Mouse (Mus musculus): ENCODE data around the gene Acp5. TPM values are rescaled to one million over a fixed set of nuclear protein-coding genes. Genes with fewer than 3 reads are reported as not detected.
"Not testable (repeated sequence)": the region's sequence is repeated elsewhere in the genome, so short reads cannot be mapped to it uniquely, and the experiment has no call there.

The Acp5 gene
- polyA plus RNA-seq, 1 experiment: 8.2 TPM

DNA sequence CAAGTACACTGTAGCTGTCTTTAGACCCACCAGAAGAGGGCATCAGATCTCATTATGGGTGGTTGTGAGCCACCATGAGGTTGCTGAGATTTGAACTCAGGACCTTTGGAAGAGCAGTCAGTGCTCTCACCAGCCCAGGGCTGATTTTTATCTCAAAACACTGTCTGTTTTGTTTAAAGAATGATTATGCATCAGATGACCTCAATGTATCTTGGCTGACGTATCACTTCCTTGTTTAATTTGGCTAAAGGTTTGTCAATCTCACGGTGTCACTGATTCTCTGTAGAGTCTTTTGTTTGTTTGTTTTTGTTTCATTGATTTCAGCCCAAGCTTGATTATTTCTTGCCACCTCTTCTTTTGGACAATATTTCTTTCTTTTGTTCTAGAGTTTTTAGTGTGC lies 15.4 kb upstream of the Acp5 start:
- no peak overlapping the region for H3K27ac ChIP-seq (ENCODE audit: control insufficient read depth, insufficient read depth, low read depth, low read length)
- TF ChIP-seq POLR2A (IDR thresholded peaks at IDR 0.05; ENCODE audit: control insufficient read depth, low read depth, low read length) (no peak), CTCF (IDR thresholded peaks at IDR 0.05; ENCODE audit: control insufficient read depth, insufficient read depth, insufficient replicate concordance, low read depth, low read length) (no peak)
- H3K27me3 ChIP-seq (ENCODE audit: control insufficient read depth, insufficient read depth, low read length): no peaks in the 10 kb centered on the region
- H3K4me1 ChIP-seq (ENCODE audit: control insufficient read depth, insufficient read depth, low read length): peaks cover 6% of the 10 kb centered on the region
- no peak overlapping the region for H3K4me3 ChIP-seq (ENCODE audit: control insufficient read depth, low read depth, low read length)
- no peaks in the 10 kb centered on the region for H3K36me3 ChIP-seq (ENCODE audit: control insufficient read depth, insufficient read depth, low read length)

DNA sequence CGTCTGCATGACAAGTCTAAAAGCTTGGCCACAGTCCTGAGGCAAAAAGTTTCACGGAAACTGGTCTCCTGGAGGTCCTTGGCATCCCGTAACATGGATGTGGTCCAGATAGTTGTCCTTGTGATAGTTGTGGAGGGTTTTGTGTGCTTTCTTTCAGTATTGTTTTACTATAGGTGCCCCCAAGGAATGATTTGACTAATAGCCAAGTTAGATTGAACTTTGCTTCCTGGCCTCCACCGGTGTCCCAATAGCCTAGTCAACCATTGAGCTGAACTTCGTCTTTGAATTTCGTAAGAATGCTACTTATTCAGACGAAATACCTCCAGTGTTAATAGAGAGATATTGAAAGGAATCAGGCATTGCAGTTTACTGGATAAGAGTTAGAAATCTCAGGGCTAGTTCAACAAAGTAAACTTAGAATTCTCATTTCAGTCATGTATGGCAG lies 14.8 kb upstream of the Acp5 start:
- H3K36me3 ChIP-seq (ENCODE audit: control insufficient read depth, insufficient read depth, low read length); H3K27me3 ChIP-seq (ENCODE audit: control insufficient read depth, insufficient read depth, low read length); H3K27ac ChIP-seq (ENCODE audit: control insufficient read depth, insufficient read depth, low read depth, low read length); H3K4me3 ChIP-seq (ENCODE audit: control insufficient read depth, low read depth, low read length); H3K4me1 ChIP-seq (ENCODE audit: control insufficient read depth, insufficient read depth, low read length): not testable (repeated sequence)

DNA sequence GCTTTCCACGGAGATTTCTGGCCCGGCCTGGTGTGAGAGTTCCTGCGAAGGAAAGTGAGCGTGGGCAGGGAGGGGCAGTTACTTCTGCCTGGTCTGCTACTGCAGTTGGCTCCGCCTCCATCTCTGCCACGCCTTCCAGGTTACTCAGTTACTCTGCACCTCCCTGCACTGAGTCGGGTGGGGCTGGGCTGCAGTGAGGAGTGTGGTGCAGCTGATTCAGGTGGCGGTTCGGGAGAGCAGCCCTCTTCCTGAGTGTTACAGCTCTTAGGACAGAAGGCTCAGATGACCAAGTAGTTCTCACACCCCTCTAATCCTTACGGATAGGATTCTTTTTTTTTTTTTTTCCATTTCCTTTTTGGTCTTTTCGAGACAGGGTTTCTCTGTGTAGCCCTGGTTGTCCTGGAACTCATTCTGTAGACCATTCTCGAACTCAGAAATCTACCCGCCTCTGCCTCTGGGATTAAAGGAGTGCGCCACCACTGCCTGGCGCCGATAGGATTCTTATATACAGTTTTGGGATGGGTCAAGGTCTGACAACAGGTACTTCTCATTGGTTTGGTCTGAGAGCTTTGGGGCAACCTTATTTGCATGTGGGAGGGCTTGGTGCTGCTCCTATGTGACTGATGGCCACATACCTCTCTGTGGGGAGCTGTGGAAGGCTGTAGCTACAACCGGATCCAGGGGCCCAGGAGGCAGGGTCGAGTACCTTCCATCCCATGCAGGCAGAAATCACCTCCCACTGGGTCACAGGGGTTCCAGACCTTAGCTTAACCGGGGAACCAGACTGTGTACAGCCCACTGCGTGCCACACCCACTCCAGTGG lies 14.1 kb upstream of the Acp5 start:
- H3K27me3 ChIP-seq (ENCODE audit: control insufficient read depth, insufficient read depth, low read length): no peaks in the 10 kb centered on the region
- no peak for TF ChIP-seq CTCF (IDR thresholded peaks at IDR 0.05; ENCODE audit: control insufficient read depth, insufficient read depth, insufficient replicate concordance, low read depth, low read length)
- TF ChIP-seq POLR2A (IDR thresholded peaks at IDR 0.05; ENCODE audit: control insufficient read depth, low read depth, low read length): no peak
- no peak overlapping the region for H3K27ac ChIP-seq (ENCODE audit: control insufficient read depth, insufficient read depth, low read depth, low read length)
- no peaks in the 10 kb centered on the region for H3K36me3 ChIP-seq (ENCODE audit: control insufficient read depth, insufficient read depth, low read length)
- peak overlapping the region; percentile 6; the same call in 1 of the 2 replicates for H3K4me3 ChIP-seq (ENCODE audit: control insufficient read depth, low read depth, low read length)
- H3K4me1 ChIP-seq (ENCODE audit: control insufficient read depth, insufficient read depth, low read length): peaks cover 4% of the 10 kb centered on the region

DNA sequence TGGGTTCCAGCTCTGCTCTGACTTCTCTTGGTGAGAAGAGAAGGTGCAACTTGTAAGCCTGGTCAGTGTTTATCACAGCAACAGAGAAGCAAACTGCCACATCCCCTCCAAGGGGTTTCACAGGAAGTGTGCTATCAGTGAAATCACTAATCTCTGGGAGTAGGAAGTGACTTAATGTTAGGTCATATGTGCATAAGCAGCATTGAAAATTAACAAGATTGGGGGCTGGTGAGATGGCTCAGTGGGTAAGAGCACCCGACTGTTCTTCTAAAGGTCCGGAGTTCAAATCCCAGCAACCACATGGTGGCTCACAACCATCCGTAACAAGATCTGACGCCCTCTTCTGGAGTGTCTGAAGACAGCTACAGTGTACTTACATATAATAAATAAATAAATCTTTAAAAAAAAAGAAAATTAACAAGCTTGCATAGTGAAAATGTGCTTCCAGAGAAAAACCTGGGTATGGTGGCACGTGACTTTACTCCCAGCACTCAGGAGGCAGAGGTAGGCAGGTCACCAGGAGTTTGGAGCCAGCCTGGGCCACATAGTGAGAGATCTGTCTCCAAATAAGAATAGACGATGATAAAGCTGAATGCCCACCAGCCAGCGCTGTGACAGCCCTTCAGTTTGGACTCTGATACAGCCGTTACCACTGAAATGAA lies 8.9 kb upstream of the Acp5 start:
- TF ChIP-seq POLR2A (IDR thresholded peaks at IDR 0.05; ENCODE audit: control insufficient read depth, low read depth, low read length): no peak
- no peak for TF ChIP-seq CTCF (IDR thresholded peaks at IDR 0.05; ENCODE audit: control insufficient read depth, insufficient read depth, insufficient replicate concordance, low read depth, low read length)
- Histone ChIP-seq H3K27me3 (ENCODE audit: control insufficient read depth, insufficient read depth, low read length) (no peaks in the 10 kb centered on the region), H3K36me3 (ENCODE audit: control insufficient read depth, insufficient read depth, low read length) (no peaks in the 10 kb centered on the region), H3K27ac (ENCODE audit: control insufficient read depth, insufficient read depth, low read depth, low read length) (no peak overlapping the region), H3K4me3 (ENCODE audit: control insufficient read depth, low read depth, low read length) (no peak overlapping the region), H3K4me1 (ENCODE audit: control insufficient read depth, insufficient read depth, low read length) (peaks cover 3% of the 10 kb centered on the region)

DNA sequence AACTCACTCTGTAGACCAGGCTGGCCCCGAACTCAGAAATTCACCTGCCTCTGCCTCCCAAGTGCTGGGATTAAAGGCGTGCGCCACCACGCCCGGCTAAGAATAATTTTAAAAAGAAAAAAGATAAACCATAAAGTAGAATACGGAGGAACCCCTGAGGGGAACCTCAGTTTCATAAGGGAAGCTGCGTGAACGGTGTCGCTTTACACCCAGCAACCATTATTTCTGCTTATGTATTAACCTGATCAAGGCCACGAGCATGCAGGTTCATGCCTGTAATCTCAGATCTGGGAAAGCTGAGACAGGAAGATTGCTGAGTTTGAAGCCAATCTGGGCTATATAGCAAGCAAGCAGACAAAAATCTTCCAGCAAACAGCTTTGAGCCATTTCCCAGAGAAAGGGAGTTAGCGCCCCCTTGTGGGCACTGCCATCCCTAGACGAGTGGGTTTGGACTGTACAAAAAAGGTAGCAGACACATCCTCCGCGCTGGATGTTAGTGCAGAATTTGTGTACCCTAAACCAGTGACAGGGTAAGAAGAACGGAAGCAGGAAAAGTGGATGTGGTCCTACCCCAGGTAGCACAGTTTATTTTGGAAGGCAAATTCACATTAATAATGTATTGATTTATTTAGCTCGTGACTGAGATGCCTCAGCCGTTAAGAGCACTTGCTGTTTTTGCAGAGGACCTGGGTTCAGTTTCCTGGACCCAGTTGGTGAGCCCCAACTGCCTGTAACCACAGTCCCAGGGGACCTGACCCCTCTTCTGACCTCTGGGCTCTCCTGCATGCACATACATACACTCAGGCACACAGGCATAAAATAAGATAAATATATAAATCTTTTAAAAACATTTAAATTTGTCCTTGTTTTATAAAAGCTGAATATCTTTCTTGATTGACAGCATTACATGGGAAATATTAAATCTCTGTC lies 7.9 kb upstream of the Acp5 start:
- H3K4me1 ChIP-seq (ENCODE audit: control insufficient read depth, insufficient read depth, low read length): no peaks in the 10 kb centered on the region; the same call in 1 of the 2 replicates
- peak; percentile 90; the same call in 1 of the 2 replicates for TF ChIP-seq CTCF (IDR thresholded peaks at IDR 0.05; ENCODE audit: control insufficient read depth, insufficient read depth, insufficient replicate concordance, low read depth, low read length)
- TF ChIP-seq POLR2A (IDR thresholded peaks at IDR 0.05; ENCODE audit: control insufficient read depth, low read depth, low read length): no peak
- H3K36me3 ChIP-seq (ENCODE audit: control insufficient read depth, insufficient read depth, low read length): no peaks in the 10 kb centered on the region
- no peaks in the 10 kb centered on the region for H3K27me3 ChIP-seq (ENCODE audit: control insufficient read depth, insufficient read depth, low read length)
- H3K4me3 ChIP-seq (ENCODE audit: control insufficient read depth, low read depth, low read length): no peak overlapping the region
- H3K27ac ChIP-seq (ENCODE audit: control insufficient read depth, insufficient read depth, low read depth, low read length): no peak overlapping the region

DNA sequence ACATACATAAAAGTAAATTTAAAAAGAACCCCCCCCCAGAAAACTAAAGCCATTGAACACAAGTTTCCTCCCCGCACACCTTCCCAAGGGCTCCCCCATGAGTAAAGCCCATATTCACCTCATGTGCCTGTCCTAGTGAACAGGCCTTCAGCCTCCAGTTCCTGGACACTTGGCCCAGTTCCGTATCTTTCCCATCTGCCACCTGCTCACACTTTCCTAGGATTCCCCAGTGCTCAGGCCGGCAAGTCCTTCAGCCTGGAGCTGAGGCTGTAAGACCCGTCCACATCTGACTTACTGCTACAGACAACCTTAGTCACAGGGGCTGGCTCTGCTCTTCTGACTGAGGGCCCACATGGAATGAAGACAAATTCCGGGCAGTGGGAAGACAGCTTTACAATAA lies 4.2 kb upstream of the Acp5 start:
- H3K27me3 ChIP-seq (ENCODE audit: control insufficient read depth, insufficient read depth, low read length): no peaks in the 10 kb centered on the region
- no peaks in the 10 kb centered on the region for H3K36me3 ChIP-seq (ENCODE audit: control insufficient read depth, insufficient read depth, low read length)
- H3K4me3 ChIP-seq (ENCODE audit: control insufficient read depth, low read depth, low read length): no peak overlapping the region
- no peak overlapping the region for H3K27ac ChIP-seq (ENCODE audit: control insufficient read depth, insufficient read depth, low read depth, low read length)
- H3K4me1 ChIP-seq (ENCODE audit: control insufficient read depth, insufficient read depth, low read length): no peaks in the 10 kb centered on the region; the same call in none of the 2 replicates
- TF ChIP-seq POLR2A (IDR thresholded peaks at IDR 0.05; ENCODE audit: control insufficient read depth, low read depth, low read length) (no peak), CTCF (IDR thresholded peaks at IDR 0.05; ENCODE audit: control insufficient read depth, insufficient read depth, insufficient replicate concordance, low read depth, low read length) (no peak)

DNA sequence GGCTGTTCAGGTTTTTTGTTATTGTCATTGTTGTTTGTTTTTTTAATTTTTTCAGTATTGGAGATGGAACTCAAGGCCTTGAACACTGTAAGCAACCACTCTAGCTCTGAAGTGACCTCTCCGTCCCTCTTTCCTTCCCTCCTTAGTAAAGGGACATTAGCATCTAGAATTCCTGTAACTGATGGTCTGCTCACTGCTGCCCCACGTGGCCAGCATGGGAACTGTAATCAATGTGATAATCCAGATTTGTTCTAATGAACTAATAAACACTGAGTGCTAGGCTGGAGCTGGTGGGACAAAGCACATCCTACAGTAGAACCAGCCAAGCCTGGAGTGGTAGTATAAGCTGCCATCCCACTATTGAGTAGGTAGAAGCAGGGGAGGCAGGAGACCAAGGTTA lies 3.0 kb upstream of the Acp5 start:
- no peaks in the 10 kb centered on the region for H3K36me3 ChIP-seq (ENCODE audit: control insufficient read depth, insufficient read depth, low read length)
- H3K27me3 ChIP-seq (ENCODE audit: control insufficient read depth, insufficient read depth, low read length): no peaks in the 10 kb centered on the region
- peak; percentile 67; the same call in 1 of the 2 replicates for TF ChIP-seq CTCF (IDR thresholded peaks at IDR 0.05; ENCODE audit: control insufficient read depth, insufficient read depth, insufficient replicate concordance, low read depth, low read length)
- TF ChIP-seq POLR2A (IDR thresholded peaks at IDR 0.05; ENCODE audit: control insufficient read depth, low read depth, low read length): no peak
- H3K4me1 ChIP-seq (ENCODE audit: control insufficient read depth, insufficient read depth, low read length): no peaks in the 10 kb centered on the region; the same call in 1 of the 2 replicates
- H3K27ac ChIP-seq (ENCODE audit: control insufficient read depth, insufficient read depth, low read depth, low read length): no peak overlapping the region
- H3K4me3 ChIP-seq (ENCODE audit: control insufficient read depth, low read depth, low read length): no peak overlapping the region

Measured in testis, adult 2 months (tissue).